Mouse (Mus musculus): ENCODE measurements around the gene Hmcn1. TPM values are rescaled to one million over a fixed set of nuclear protein-coding genes. Genes with fewer than 3 reads are reported as not detected.

Gene Hmcn1
- polyA plus RNA-seq, 1 experiment = 6.3 TPM

DNA sequence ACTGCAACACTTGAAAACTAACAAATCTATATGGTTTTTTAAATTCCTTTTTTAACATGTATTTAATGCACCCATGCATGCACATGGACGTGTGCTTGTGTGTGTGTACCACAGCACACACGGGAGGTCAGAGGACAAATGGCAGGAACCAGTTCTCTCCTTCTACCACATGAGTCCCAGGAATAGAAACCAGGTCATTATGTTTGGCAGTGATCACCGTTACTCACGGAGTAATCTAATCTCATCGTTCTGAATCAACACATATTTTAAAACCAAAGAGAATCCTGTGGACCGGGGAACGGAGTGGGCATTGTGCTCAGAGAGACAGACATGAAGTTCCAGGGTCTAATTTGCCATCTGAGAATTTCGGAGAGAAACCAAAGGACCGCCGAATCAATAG lies 38.3 kb upstream of the Hmcn1 start:
- TF ChIP-seq POLR2A (IDR thresholded peaks at IDR 0.05; ENCODE audit: extremely low read depth, insufficient read depth, low read length) (no peak), CTCF (IDR thresholded peaks at IDR 0.05; ENCODE audit: extremely low read depth, insufficient read depth, low read length) (no peak)
- Histone ChIP-seq H3K4me3 (ENCODE audit: insufficient read depth, low read length) (no peak overlapping the region), H3K4me1 (ENCODE audit: control insufficient read depth, insufficient read depth, low read length) (no peaks in the 10 kb centered on the region), H3K27ac (ENCODE audit: insufficient read depth, low read length) (no peak overlapping the region)

DNA sequence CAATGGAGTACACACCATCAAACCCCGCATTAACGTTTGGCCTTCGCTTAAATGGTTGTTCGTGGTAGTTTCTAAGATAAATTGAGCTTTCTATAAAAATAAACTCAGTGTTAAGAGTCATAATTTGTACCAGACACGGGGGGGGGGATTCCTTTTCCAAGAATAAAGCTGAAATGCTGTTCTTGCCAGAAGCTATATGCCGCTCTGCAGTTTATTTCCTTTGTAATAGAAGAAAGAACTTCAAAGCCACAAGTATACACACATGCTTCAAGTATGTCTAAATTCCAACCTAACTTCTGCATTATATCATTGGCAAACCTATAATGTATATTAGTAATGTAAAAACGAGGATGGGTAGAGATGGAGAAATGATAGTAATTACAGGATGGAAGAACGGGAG lies 37.9 kb upstream of the Hmcn1 start:
- Histone ChIP-seq H3K4me1 (ENCODE audit: control insufficient read depth, insufficient read depth, low read length) (no peaks in the 10 kb centered on the region), H3K4me3 (ENCODE audit: insufficient read depth, low read length) (no peak overlapping the region), H3K27ac (ENCODE audit: insufficient read depth, low read length) (no peak overlapping the region)
- TF ChIP-seq CTCF (IDR thresholded peaks at IDR 0.05; ENCODE audit: extremely low read depth, insufficient read depth, low read length) = no peak
- no peak for TF ChIP-seq POLR2A (IDR thresholded peaks at IDR 0.05; ENCODE audit: extremely low read depth, insufficient read depth, low read length)

- Histone ChIP-seq H3K27ac (ENCODE audit: insufficient read depth, low read length) (peak overlapping the region; percentile 45; the same call in 1 of the 2 replicates), H3K4me1 (ENCODE audit: control insufficient read depth, insufficient read depth, low read length) (no peaks in the 10 kb centered on the region), H3K4me3 (ENCODE audit: insufficient read depth, low read length) (no peak overlapping the region)
- TF ChIP-seq CTCF (IDR thresholded peaks at IDR 0.05; ENCODE audit: extremely low read depth, insufficient read depth, low read length) (no peak), POLR2A (IDR thresholded peaks at IDR 0.05; ENCODE audit: extremely low read depth, insufficient read depth, low read length) (no peak)
Observed at GRCm38 (mm10) chr1:151025049-151025773, 32.0 kb upstream of the Hmcn1 start.

- Histone ChIP-seq H3K27ac (ENCODE audit: insufficient read depth, low read length) (no peak overlapping the region), H3K4me3 (ENCODE audit: insufficient read depth, low read length) (no peak overlapping the region), H3K4me1 (ENCODE audit: control insufficient read depth, insufficient read depth, low read length) (no peaks in the 10 kb centered on the region)
- TF ChIP-seq POLR2A (IDR thresholded peaks at IDR 0.05; ENCODE audit: extremely low read depth, insufficient read depth, low read length) = no peak
- TF ChIP-seq CTCF (IDR thresholded peaks at IDR 0.05; ENCODE audit: extremely low read depth, insufficient read depth, low read length) = no peak
Observed at GRCm38 (mm10) chr1:151019273-151019890, 26.1 kb upstream of the Hmcn1 start.

- Histone ChIP-seq H3K4me3 (ENCODE audit: insufficient read depth, low read length) (no peak overlapping the region), H3K4me1 (ENCODE audit: control insufficient read depth, insufficient read depth, low read length) (no peaks in the 10 kb centered on the region), H3K27ac (ENCODE audit: insufficient read depth, low read length) (no peak overlapping the region)
- TF ChIP-seq CTCF (IDR thresholded peaks at IDR 0.05; ENCODE audit: extremely low read depth, insufficient read depth, low read length) (peak; percentile 75), POLR2A (IDR thresholded peaks at IDR 0.05; ENCODE audit: extremely low read depth, insufficient read depth, low read length) (no peak)
Observed at GRCm38 (mm10) chr1:151011056-151011455, 17.8 kb upstream of the Hmcn1 start.

DNA sequence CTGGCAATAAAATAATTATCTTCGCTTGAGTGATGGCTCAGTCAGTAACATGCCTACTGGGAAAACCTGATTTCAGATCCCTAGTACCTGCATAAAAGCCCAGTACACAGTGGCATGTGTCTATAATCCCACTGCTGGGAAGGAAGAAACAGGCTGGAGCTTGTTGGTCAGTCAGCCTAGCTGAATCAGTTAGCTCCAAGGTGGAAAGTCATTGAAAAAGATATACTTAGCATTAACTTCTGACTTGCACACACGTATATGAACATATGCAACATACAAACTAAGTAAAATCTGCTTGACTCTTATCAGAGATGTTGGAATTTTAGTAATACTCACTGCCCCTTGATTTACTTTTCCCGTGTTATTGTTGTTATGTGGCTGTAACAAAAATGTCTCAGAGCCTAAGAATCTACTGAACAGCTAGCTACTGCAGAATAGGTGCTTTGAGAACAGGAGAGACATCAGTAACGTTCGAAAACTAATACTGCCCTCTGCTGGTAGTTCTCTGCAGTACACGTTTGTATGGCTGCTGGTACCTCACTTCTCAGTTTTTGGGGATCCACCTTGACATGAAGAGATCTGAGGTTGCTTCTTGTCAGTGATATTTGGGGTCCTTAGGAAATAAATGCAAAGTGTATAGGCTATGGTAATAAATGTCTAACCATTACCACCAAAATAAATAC lies 16.0 kb upstream of the Hmcn1 start:
- no peak overlapping the region for H3K4me3 ChIP-seq (ENCODE audit: insufficient read depth, low read length)
- TF ChIP-seq CTCF (IDR thresholded peaks at IDR 0.05; ENCODE audit: extremely low read depth, insufficient read depth, low read length) (peak; percentile 71), POLR2A (IDR thresholded peaks at IDR 0.05; ENCODE audit: extremely low read depth, insufficient read depth, low read length) (no peak)
- no peak overlapping the region for H3K27ac ChIP-seq (ENCODE audit: insufficient read depth, low read length)
- H3K4me1 ChIP-seq (ENCODE audit: control insufficient read depth, insufficient read depth, low read length) = no peaks in the 10 kb centered on the region

DNA sequence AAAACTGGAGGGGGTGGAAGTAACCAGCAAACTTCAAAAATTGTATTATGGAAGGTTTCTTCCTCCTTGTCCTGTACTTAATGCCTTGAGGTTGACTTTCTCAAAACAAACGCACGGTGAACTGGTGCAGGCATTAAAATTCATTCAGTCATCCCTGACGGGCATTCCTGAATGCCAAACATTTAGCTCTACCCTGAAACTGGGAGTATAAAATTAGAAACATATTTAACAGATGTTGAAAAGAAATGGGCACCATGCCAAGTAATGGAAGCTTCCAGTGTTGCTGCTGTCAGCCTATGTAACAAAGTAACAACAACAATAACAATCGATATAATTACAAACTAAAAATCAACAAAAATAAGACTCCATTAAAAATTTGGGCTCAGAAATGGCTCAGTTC lies 14.5 kb upstream of the Hmcn1 start:
- TF ChIP-seq POLR2A (IDR thresholded peaks at IDR 0.05; ENCODE audit: extremely low read depth, insufficient read depth, low read length) (no peak), CTCF (IDR thresholded peaks at IDR 0.05; ENCODE audit: extremely low read depth, insufficient read depth, low read length) (no peak)
- Histone ChIP-seq H3K4me3 (ENCODE audit: insufficient read depth, low read length) (no peak overlapping the region), H3K4me1 (ENCODE audit: control insufficient read depth, insufficient read depth, low read length) (no peaks in the 10 kb centered on the region), H3K27ac (ENCODE audit: insufficient read depth, low read length) (no peak overlapping the region)

GRCm38 (mm10) chr1:151004007-151004406 lies 10.8 kb upstream of the Hmcn1 start:
- Histone ChIP-seq H3K27ac (ENCODE audit: insufficient read depth, low read length) (no peak overlapping the region), H3K4me1 (ENCODE audit: control insufficient read depth, insufficient read depth, low read length) (no peaks in the 10 kb centered on the region), H3K4me3 (ENCODE audit: insufficient read depth, low read length) (no peak overlapping the region)
- TF ChIP-seq POLR2A (IDR thresholded peaks at IDR 0.05; ENCODE audit: extremely low read depth, insufficient read depth, low read length) = no peak
- TF ChIP-seq CTCF (IDR thresholded peaks at IDR 0.05; ENCODE audit: extremely low read depth, insufficient read depth, low read length) = no peak

DNA sequence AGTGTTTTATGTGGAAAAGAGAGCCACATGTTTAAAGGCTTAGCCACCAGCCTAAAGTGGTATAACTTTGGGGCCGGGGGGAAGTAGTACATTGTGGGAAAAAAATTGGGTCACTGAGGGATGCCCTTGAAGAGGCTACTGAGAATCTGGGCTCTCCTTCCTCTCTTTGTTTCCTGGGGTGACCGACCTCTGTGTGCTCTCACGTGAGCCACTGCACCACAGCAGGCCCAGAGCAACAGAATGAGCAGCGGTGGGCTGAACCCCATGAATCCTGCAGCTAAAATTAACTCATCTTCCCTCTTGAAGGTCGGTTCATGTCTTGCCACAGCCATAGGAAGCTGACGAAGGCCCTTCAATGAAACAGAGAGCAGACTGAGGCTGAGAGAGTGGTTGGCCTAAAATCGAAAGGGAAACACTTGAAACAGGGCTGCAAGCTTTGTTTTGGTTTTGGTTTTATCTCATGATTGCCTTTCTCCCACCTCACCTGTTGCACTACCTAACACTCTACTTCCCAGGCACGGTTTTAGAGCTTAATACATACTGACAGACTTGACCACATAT lies 8.7 kb upstream of the Hmcn1 start:
- Histone ChIP-seq H3K4me3 (ENCODE audit: insufficient read depth, low read length) (no peak overlapping the region), H3K27ac (ENCODE audit: insufficient read depth, low read length) (no peak overlapping the region), H3K4me1 (ENCODE audit: control insufficient read depth, insufficient read depth, low read length) (no peaks in the 10 kb centered on the region)
- no peak for TF ChIP-seq POLR2A (IDR thresholded peaks at IDR 0.05; ENCODE audit: extremely low read depth, insufficient read depth, low read length)
- TF ChIP-seq CTCF (IDR thresholded peaks at IDR 0.05; ENCODE audit: extremely low read depth, insufficient read depth, low read length) = no peak

Measured in cortical plate, adult 2 months (tissue).